Mouse (Mus musculus) spleen, postnatal 36 days (tissue): ENCODE data around the gene Gm2030.
"Not testable (repeated sequence)": the region's sequence is repeated elsewhere in the genome, so short reads cannot be mapped to it uniquely, and the experiment has no call there.

ENCODE experiments used
- DNase-seq, 2 experiments: peaks; one replicate each; pipeline ENCODE4 v3.0.0; 2022; ENCODE audit warnings: low spot score in 2 of 2, mixed read lengths in 1 of 2

The Gm2030 gene

DNA sequence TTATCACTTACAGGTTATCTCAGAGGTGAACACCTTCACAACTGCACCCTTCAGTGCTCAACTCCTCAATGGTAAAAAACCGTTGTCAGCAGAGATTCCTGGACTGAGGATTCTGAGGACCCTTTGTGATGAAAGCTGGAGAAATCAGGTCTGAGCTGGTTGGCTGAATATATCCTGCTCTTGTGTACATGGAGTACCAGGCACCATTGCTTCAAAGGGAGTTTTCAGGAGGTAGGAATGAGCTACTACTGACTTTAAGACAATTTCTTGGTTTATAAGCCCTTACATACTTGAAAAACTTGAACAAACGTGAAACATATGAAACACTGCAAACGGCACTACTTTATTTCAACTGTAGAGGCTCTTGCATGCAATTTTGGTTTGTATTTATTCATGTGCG lies at the start of gene Gm2030:
TSS of gene Gm2030 (minus strand) at position 101 of the 400 bp plus-strand sequence.
- not testable (repeated sequence) for DNase-seq
